Mouse (Mus musculus): ENCODE measurements around the gene Acot10.
"Not testable (repeated sequence)": the region's sequence is repeated elsewhere in the genome, so short reads cannot be mapped to it uniquely, and the experiment has no call there.

The Acot10 gene

DNA sequence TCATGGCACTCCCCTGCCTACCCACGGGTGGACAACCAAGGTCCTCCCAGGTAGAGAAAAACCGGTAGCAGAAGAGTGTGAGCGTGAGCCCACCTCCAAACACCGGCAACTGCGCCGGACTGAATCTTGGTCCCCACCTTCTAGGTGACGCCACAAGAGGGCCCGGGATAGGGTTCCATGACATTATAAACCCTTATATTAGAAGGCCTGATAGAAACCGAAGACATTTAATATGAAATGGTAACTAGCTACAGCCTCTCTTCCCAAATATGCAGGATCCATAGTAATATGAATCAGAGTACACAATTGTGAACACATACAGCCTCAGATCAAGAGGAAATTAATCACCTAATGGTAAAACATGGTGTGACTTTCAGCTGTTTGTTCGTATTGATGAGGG lies at the start of gene Acot10:
TSS of gene Acot10 (minus strand) at position 101 of the 400 bp plus-strand sequence.
- DNase-seq (ENCODE audit: low spot score): no peak

DNA sequence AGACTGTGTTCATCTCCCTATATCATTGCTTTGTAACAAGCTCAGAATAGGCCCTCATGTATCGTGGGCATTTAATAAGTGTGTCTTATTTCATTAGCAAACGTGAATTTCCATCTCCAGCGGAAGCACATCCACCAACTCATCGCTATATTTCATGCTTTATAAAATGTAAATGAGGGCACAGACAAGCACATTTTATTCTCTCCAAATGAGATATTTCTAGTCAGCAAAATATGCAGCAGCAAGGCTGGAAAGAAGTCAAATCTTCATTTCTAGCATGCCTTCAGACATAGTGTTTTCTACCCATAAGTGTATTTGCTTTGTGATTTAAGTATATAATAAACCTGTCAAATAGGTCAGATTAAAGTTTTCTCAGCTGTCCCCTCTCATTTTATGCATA lies 45.3 kb upstream of the Acot10 start:
- DNase-seq (ENCODE audit: low spot score): no peak

DNA sequence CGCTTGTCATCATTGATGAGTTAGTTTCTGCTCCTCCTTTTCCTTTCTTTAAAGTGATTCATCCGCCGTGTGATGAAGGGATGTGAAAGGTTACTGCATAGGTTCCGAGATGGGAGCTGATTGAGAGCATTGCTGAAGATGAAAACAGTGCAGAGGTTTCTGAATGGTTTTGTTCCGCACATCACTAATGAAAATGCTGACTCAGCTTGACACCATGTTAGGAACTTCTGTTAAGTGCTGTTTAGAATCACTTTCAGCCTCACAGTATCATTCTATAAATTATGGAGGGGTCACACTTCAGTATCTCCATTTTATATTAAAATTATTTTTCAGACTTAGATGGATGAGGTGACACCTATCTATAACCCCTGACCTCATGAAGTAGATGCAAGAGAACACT lies 29.7 kb upstream of the Acot10 start:
- no peak for DNase-seq (ENCODE audit: low spot score)

DNA sequence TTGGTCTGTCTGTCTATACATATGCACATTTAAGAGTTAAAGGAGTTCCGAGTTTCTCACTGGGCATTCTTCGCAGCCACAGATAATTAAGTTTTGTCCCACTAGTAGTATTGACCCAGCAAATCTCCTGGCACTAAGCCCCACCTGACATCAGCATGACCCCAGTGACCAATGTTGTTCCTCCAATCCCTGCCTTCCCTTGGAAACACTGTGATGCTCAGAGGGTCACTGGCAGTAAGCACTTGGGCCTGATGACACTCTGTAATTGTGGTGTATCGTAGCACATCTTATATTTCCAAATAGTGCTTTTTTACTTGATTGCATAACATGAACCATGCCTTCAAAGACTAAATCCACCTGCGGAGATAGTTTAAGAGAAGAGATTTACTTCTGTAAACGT lies 17.6 kb upstream of the Acot10 start:
- no peak for DNase-seq (ENCODE audit: low spot score)

DNA sequence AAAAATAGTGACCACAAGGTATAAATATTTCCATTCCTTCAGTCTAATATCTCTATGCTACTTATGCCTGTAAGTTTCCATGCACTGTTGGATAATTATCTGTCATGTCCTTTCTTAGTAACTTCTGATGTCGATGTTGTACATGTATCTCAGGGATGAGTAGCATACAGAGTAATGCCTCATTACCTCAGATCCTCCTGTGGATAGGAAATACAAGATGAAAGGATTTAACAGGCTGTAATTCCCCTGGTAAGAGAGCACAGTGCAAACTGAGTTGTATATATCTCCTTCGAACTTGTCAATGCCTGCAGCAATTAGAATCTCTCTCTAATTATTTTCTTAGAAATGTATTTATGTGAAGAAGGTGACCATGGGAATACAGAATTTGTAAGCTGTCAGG lies 16.2 kb upstream of the Acot10 start:
- DNase-seq (ENCODE audit: low spot score): no peak

DNA sequence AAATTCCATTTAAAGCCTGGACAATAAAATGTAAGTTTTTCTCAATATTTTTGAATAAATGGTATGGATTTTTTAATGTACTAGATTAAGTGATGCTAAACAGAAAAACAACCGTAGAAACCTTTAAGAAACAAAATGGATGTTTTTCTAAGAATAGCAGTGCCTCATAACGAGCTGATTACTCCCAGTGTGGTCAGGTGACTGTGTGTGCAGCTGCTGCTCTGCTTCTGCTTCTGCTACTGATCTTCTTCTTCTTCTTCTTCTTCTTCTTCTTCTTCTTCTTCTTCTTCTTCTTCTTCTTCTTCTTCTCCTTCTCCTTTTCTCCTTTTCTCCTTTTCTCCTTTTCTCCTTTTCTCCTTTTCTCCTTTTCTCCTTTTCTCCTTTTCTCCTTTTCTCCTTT lies 3.0 kb upstream of the Acot10 start:
- DNase-seq (ENCODE audit: low spot score): not testable (repeated sequence)

DNA sequence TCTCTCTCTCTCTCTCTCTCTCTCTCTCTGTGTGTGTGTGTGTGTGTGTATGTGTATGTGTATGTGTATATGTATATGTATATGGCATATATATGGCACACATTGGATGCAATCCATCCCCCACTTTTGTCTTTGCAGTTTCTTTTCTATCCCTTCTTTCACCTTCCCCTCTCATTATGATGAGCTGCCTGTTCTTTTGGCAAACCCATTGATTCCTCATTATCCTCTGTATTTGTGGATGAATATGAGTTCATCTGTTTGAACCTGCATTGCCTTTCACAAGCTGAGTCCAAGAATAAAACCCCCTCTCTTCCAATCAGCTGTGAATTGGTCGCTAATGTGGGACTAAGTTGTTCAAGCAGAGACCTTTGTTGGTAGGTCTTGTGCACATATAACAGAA lies 1.4 kb upstream of the Acot10 start:
- DNase-seq (ENCODE audit: low spot score): no peak

DNA sequence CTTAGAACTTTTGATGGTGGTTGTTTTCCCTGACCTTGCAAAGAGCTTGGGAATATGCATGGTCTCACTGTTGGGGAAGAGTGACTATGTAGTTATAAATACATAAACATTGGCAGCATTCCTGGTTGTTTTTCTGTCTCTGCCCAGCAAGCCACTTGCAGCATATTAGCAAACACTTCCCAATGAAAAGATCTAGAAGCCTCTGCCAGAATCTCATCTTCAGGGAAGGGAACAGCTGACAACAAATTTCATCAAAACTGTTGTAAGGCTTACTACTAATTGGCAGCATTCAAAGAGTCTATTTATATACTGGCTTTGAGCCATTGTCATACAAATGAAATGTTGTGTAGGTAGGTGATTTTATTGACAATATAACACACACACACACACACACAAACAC lies 800 bp upstream of the Acot10 start:
- no peak for DNase-seq (ENCODE audit: low spot score)

DNA sequence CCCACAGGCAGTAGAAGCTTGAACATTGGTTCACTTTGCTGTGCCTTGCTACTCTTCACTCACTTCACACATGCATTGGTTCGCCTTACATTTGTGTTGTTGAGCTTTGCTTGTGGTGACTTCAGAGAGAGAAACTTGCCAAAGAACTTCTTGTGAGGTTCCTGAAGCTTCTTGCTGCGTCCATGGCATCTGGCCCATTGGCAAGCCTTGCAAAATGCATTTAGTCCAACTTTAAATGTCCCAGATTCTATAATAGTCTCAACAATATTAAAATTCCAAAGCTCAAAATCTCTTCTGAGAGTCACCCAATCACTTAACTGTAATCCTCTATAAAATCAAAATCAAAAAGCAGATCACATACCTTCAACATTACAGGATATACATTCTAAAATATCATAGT lies 6.3 kb downstream of the Acot10 start:
- no peak for DNase-seq (ENCODE audit: low spot score)

DNA sequence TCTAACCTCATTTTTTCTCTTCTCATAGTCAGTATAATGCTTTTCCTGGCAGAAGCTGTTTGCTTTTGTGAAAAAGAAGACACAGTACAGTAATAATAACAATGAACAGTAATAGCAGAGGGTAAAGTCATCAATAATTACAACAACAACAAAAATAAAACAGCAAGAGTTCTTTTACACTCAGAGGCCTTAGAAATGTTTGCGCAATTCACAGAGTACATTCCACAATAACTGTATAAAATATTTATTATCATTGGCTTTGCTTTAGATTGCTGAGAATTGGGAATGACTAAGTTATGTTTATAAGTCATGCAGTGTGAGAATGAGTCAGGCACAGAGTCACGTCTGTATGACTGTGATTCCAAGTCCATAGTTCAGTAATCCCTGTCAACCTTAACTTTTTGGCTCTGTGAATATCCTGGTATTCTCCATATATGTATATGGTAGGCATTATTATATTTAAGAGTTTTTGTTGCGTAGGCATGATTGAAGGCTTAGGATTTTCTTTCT lies 23.6 kb downstream of the Acot10 start:
- DNase-seq (ENCODE audit: low spot score): no peak

DNA sequence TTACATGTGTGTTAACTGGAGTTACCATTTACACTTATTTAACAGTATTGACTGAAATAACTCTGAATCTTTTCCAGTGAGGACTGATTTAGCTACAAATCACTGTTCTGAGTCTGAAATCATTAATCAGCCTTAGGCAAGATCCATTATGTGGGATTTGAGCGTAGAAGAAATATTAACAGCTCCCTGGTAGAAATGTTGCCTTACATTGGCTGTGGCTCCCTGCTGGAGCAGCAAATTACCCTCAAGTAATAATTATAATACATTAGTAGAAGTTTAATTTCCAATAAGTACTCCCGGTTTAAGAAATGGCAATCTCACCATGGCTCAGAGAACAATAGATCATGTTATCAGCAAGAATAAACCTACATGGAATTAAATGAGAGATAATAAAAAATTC lies 27.4 kb downstream of the Acot10 start:
- DNase-seq (ENCODE audit: low spot score): no peak

DNA sequence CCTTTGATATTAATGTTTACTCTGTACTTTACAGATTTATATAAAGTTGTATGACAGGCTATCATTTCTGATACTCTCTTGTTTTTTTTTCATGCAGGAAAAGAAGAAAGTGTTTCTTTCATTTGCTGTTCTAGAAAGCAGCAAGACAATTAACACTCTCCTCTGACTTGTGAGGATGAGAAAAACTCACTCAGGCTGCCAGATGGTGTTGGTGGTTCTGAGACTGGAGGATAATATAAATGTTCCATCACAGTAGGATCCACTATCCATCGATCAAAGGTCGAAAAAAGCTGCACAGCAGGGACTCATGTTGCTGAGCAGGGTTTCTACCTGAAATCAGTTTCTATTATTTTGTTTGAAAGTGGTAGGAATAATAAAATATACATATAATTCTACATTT lies 32.0 kb downstream of the Acot10 start:
- DNase-seq (ENCODE audit: low spot score): no peak
